Mouse (Mus musculus) liver, embryonic 16.5 days (tissue): ENCODE measurements at regions not wholly inside any gene's neighbourhood (a gene's known extent, or its start where the extent isn't known, plus 50 kb on each side); places are given as distances from the start of the nearest gene placed in this dataset.

Experiments
- ATAC-seq: fragments of 200-750 bp; cut with Nextera tagmentation; 2 replicates; pipeline ENCODE4 v1.8.0; 2017; ENCODE audit warnings: low read depth, mild to moderate bottlenecking, moderate number of reproducible peaks, moderate library complexity
- H3K27ac ChIP-seq: fragments of 300-500 bp; sonication (generic); 2 replicates; pipeline ENCODE4 v1.5.1; 2014; ENCODE audit warnings: mild to moderate bottlenecking, low read length
- H3K27me3 ChIP-seq: fragments of 300-500 bp; sonication (generic); 2 replicates; pipeline ENCODE4 v1.6.1; 2014; ENCODE audit warnings: low read depth, low read length, mixed read lengths; ENCODE audit not compliant: control insufficient read depth, insufficient read depth
- H3K36me3 ChIP-seq: fragments of 300-500 bp; sonication (generic); 2 replicates; pipeline ENCODE4 v1.6.1; 2014; ENCODE audit warnings: mild to moderate bottlenecking; ENCODE audit not compliant: control insufficient read depth, insufficient read depth
- H3K4me1 ChIP-seq: fragments of 300-500 bp; sonication (generic); 2 replicates; pipeline ENCODE4 v1.6.1; 2014; ENCODE audit warnings: low read depth, low read length, mixed read lengths; ENCODE audit not compliant: control insufficient read depth
- H3K4me2 ChIP-seq: fragments of 300-500 bp; sonication (generic); 2 replicates; pipeline ENCODE4 v1.6.1; 2014; ENCODE audit warnings: low read depth, low read length, mixed read lengths
- H3K4me3 ChIP-seq: fragments of 300-500 bp; sonication (generic); 2 replicates; pipeline ENCODE4 v1.5.1; 2014; ENCODE audit warnings: low read depth, mild to moderate bottlenecking, low read length
- H3K9ac ChIP-seq: fragments of 300-500 bp; sonication (generic); 2 replicates; pipeline ENCODE4 v1.6.1; 2014; ENCODE audit warnings: low read depth, low read length
- H3K9me3 ChIP-seq: fragments of 300-500 bp; sonication (generic); replicated peaks from 2 replicates; pipeline ENCODE4 v1.6.1; 2016; ENCODE audit warnings: low read length; ENCODE audit not compliant: control insufficient read depth
- WGBS: fragments of 180-500 bp; shearing (Covaris S2); extraction: QIAGEN DNeasy Blood & Tissue Kit; methylation state at CpG from one replicate; pipeline ENCODE4 v1.1.7; 2014; ENCODE audit not compliant: insufficient replicate concordance; 5-methylcytosine and 5-hydroxymethylcytosine counted together

- Histone ChIP-seq H3K9me3 (no peaks in the 10 kb centered on the region), H3K9ac (no peak overlapping the region), H3K4me1 (no peaks in the 10 kb centered on the region), H3K4me2 (no peak overlapping the region), H3K36me3 (no peaks in the 10 kb centered on the region), H3K27ac (no peak overlapping the region), H3K4me3 (no peak overlapping the region), H3K27me3 (no peaks in the 10 kb centered on the region)
- WGBS, result 64% methylated on average over 10 of the region's 10 CpGs
- ATAC-seq, result no peak
Observed at GRCm38 (mm10) chr10:102615962-102616595, 104.1 kb downstream of the Rassf9 start.
